Mouse (Mus musculus) lung, embryonic 14.5 days (tissue): ENCODE measurements around the gene Fbxo47. TPM values are rescaled to one million over a fixed set of nuclear protein-coding genes. Genes with fewer than 3 reads are reported as not detected.
A peak's percentile ranks its signal among the peaks of the same experiment; 100 is the strongest.

Experiments
- ATAC-seq: fragments of 200-750 bp; cut with Nextera tagmentation; 2 replicates; pipeline ENCODE4 v1.8.0; 2017; ENCODE audit warnings: mild to moderate bottlenecking, moderate TSS enrichment, moderate library complexity; ENCODE audit not compliant: insufficient read depth
- DNase-seq: peaks from one replicate; pipeline ENCODE4 v3.0.0-alpha.2; 2015
- H3K27ac ChIP-seq: fragments of 300-500 bp; sonication (generic); 2 replicates; pipeline ENCODE4 v1.5.1; 2014; ENCODE audit warnings: low read depth, mild to moderate bottlenecking, moderate library complexity
- H3K27me3 ChIP-seq: fragments of 300-500 bp; sonication (generic); 2 replicates; pipeline ENCODE4 v1.6.1; 2014; ENCODE audit warnings: low read length, control low read depth; ENCODE audit not compliant: insufficient read depth
- H3K36me3 ChIP-seq: fragments of 300-500 bp; sonication (generic); 2 replicates; pipeline ENCODE4 v1.6.1; 2014; ENCODE audit warnings: control low read depth; ENCODE audit not compliant: insufficient read depth
- H3K4me1 ChIP-seq: fragments of 300-500 bp; sonication (generic); 2 replicates; pipeline ENCODE4 v1.6.1; 2014; ENCODE audit warnings: antibody characterized with exemption, control low read depth; ENCODE audit not compliant: insufficient read depth
- H3K4me2 ChIP-seq: fragments of 300-500 bp; sonication (generic); 2 replicates; pipeline ENCODE4 v1.6.1; 2014; ENCODE audit warnings: mild to moderate bottlenecking
- H3K4me3 ChIP-seq: fragments of 300-500 bp; sonication (generic); 2 replicates; pipeline ENCODE4 v1.5.1; 2014; ENCODE audit warnings: low read depth, low read length
- H3K9ac ChIP-seq: fragments of 300-500 bp; sonication (generic); 2 replicates; pipeline ENCODE4 v1.6.1; 2014
- H3K9me3 ChIP-seq: fragments of 300-500 bp; sonication (generic); 2 replicates; pipeline ENCODE4 v1.6.1; 2016; ENCODE audit warnings: low read depth, low read length, control low read depth
- CTCF ChIP-seq: IDR thresholded peaks from 2 replicates; pipeline ENCODE4 v1.5.1; 2016; ENCODE audit warnings: antibody characterized with exemption, low read depth
- WGBS: fragments of 180-500 bp; shearing (Covaris S2); extraction: QIAGEN DNeasy Blood & Tissue Kit; methylation state at CpG from one replicate; pipeline ENCODE4 v1.1.7; 2014; 5-methylcytosine and 5-hydroxymethylcytosine counted together
- polyA plus RNA-seq: library from polyadenylated mRNA; unstranded; fragments of >200 nt; fragmentation: Nextera tagmentation; extraction: Ambion mirVana; gene quantifications from 2 replicates; pipeline ENCODE4 v1.2.1, GENCODE M21; 2014

Gene Fbxo47
- polyA plus RNA-seq, 1 experiment from 2014 or later: 0.84 TPM

- no peak for ATAC-seq
- 46% methylated on average over 4 of the region's 4 CpGs for WGBS
- Histone ChIP-seq H3K4me3 (no peak overlapping the region), H3K4me2 (no peak overlapping the region; the same call in 1 of the 2 replicates), H3K27me3 (no peaks in the 10 kb centered on the region), H3K9me3 (no peaks in the 10 kb centered on the region), H3K4me1 (peaks cover 31% of the 10 kb centered on the region), H3K27ac (peak overlapping the region; percentile 68), H3K36me3 (peaks cover 75% of the 10 kb centered on the region), H3K9ac (no peak overlapping the region)
- no peak for DNase-seq
- TF ChIP-seq CTCF: no peak
These were observed 64.9 kb downstream of the Fbxo47 start for GRCm38 (mm10) chr11:97819102-97819501.

GRCm38 (mm10) chr11:97818571-97818970, 65.4 kb downstream of the Fbxo47 start:
- no peak overlapping the region for H3K4me3 ChIP-seq
- peaks cover 76% of the 10 kb centered on the region for H3K36me3 ChIP-seq
- no peaks in the 10 kb centered on the region for H3K9me3 ChIP-seq
- no peaks in the 10 kb centered on the region for H3K27me3 ChIP-seq
- H3K9ac ChIP-seq: no peak overlapping the region
- ATAC-seq (peak; percentile 76), DNase-seq (peak; percentile 82)
- TF ChIP-seq CTCF: no peak
- peak overlapping the region; percentile 68 for H3K27ac ChIP-seq
- WGBS: 12% methylated on average over 4 of the region's 4 CpGs
- H3K4me2 ChIP-seq: peak overlapping the region; percentile 27; the same call in 1 of the 2 replicates
- H3K4me1 ChIP-seq: peaks cover 32% of the 10 kb centered on the region

- no peak for TF ChIP-seq CTCF
- Histone ChIP-seq H3K9ac (no peak overlapping the region), H3K36me3 (peaks cover 77% of the 10 kb centered on the region), H3K27me3 (no peaks in the 10 kb centered on the region), H3K4me1 (peaks cover 37% of the 10 kb centered on the region), H3K4me2 (no peak overlapping the region), H3K4me3 (no peak overlapping the region), H3K9me3 (no peaks in the 10 kb centered on the region), H3K27ac (peak overlapping the region; percentile 68; the same call in 1 of the 2 replicates)
- no peak for DNase-seq
- WGBS: 44% methylated on average over 6 of the region's 6 CpGs
- no peak for ATAC-seq
These were observed 66.0 kb downstream of the Fbxo47 start for GRCm38 (mm10) chr11:97818003-97818402.

DNA sequence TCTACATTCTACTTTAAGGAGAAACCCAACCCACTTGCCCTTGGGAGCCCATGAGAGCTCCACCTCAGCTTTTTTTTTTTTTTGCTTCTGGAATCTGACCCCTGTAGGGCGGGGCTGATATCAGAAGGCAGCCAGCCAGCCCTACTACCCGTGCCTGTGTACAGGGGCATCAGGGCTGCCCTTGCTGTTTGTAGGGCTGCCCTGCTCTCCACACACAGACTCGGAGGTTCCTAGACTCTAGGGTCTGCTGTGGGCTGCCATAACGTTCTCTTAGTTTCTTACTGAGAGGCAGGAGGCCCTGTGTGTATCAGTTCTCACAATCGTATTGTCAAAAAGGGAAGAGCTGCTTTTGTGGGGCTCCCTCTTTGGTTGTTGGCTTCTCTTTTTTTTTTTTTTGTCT, 66.6 kb downstream of the Fbxo47 start:
- Histone ChIP-seq H3K4me1 (peaks cover 42% of the 10 kb centered on the region), H3K27ac (peak overlapping the region; percentile 68), H3K36me3 (peaks cover 77% of the 10 kb centered on the region), H3K4me3 (no peak overlapping the region), H3K9me3 (no peaks in the 10 kb centered on the region), H3K9ac (no peak overlapping the region), H3K27me3 (no peaks in the 10 kb centered on the region), H3K4me2 (no peak overlapping the region)
- WGBS: 35% methylated on average over 5 of the region's 5 CpGs
- no peak for TF ChIP-seq CTCF
- peak; percentile 35 for DNase-seq
- ATAC-seq: no peak

DNA sequence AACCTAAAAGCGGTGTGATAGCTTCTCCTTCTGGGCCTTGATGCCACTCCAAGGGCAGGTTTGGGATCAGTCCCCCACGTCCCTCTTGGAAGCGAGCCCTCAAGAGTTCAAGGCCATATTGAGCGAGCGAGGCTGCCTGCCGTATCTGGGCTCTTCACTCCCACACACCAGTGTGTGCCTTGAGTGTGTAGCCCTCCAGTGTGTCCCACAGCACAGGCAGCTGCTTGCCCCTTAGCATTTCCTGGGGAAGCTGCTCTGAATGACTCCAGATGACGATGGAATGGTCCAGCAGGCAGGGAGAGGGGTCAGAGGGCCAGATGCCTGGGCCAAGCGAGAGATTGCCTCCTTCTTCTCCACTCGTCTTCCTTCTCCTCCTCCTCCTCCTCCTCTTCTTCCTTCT, 67.0 kb downstream of the Fbxo47 start:
- H3K4me2 ChIP-seq: no peak overlapping the region
- TF ChIP-seq CTCF: no peak
- H3K9ac ChIP-seq: no peak overlapping the region
- H3K36me3 ChIP-seq: peaks cover 75% of the 10 kb centered on the region
- H3K4me3 ChIP-seq: no peak overlapping the region
- no peak for ATAC-seq
- no peaks in the 10 kb centered on the region for H3K27me3 ChIP-seq
- H3K27ac ChIP-seq: peak overlapping the region; percentile 68; the same call in 1 of the 2 replicates
- peaks cover 46% of the 10 kb centered on the region for H3K4me1 ChIP-seq
- 41% methylated on average over 9 of the region's 9 CpGs for WGBS
- DNase-seq: no peak
- H3K9me3 ChIP-seq: no peaks in the 10 kb centered on the region

DNA sequence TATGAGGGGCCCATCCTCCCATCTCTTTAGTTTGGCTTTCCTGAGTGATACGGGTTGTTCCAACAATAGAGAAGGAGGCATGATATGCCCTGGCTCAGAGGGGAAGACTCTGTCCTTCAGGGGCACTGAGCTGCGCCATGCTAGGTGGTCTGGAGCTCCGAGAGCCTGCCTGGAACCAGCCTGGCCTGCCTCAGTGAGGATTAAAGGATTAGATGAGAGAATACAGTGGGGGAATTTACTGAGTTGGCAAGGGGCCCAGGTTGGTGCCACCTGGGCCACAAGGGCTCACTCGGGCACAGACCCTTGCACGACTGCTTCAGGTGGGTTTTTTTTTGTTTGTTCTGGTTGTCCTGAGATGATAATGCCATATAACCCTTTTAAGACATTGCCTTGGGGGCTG, 67.8 kb downstream of the Fbxo47 start:
- Histone ChIP-seq H3K4me3 (no peak overlapping the region), H3K9ac (no peak overlapping the region), H3K4me1 (peaks cover 53% of the 10 kb centered on the region), H3K9me3 (no peaks in the 10 kb centered on the region), H3K27me3 (no peaks in the 10 kb centered on the region), H3K27ac (peak overlapping the region; percentile 20; the same call in 1 of the 2 replicates), H3K4me2 (no peak overlapping the region), H3K36me3 (peaks cover 73% of the 10 kb centered on the region)
- ATAC-seq: no peak
- TF ChIP-seq CTCF: no peak
- WGBS: 73% methylated on average over 5 of the region's 5 CpGs
- no peak for DNase-seq

DNA sequence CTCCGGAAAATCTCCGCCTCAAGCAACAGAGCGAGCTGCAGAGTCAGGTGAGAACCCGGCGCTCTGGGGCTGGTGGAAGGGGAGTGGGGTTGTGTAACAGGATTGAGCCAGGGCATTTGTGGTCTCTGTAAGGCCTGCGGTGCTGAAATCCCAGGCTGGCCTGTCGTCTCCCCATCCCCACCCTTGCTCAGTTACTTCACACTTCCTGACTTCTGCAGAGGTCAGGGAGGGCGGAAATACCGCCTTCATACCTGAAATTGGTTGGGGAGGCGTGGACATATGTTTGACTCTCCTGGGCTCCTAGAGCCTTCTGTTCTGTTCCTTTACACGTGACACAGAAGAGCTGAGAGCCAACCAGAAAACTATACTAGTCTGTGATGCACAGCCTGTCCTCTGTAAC, 68.2 kb downstream of the Fbxo47 start:
- H3K36me3 ChIP-seq: peaks cover 69% of the 10 kb centered on the region
- H3K4me1 ChIP-seq: peaks cover 52% of the 10 kb centered on the region
- no peak overlapping the region for H3K4me3 ChIP-seq
- no peaks in the 10 kb centered on the region for H3K27me3 ChIP-seq
- no peak for TF ChIP-seq CTCF
- no peaks in the 10 kb centered on the region for H3K9me3 ChIP-seq
- H3K9ac ChIP-seq: no peak overlapping the region
- H3K27ac ChIP-seq: peak overlapping the region; percentile 20; the same call in 1 of the 2 replicates
- ATAC-seq (no peak), DNase-seq (no peak)
- WGBS: 68% methylated on average over 11 of the region's 11 CpGs
- H3K4me2 ChIP-seq: no peak overlapping the region
